Mouse (Mus musculus) forebrain, embryonic 12.5 days (tissue): ENCODE data around the gene Gm20716. TPM values are rescaled to one million over a fixed set of nuclear protein-coding genes. Genes with fewer than 3 reads are reported as not detected.
A peak's percentile ranks its signal among the peaks of the same experiment; 100 is the strongest.

ENCODE experiments used
- ATAC-seq: fragments of 200-750 bp; cut with Nextera tagmentation; 2 replicates; pipeline ENCODE4 v1.8.0; 2017; ENCODE audit warnings: moderate TSS enrichment; ENCODE audit not compliant: low FRiP score
- H3K27ac ChIP-seq: fragments of 300-500 bp; sonication (generic); 2 replicates; pipeline ENCODE4 v1.5.1; 2016; ENCODE audit warnings: mild to moderate bottlenecking
- H3K27me3 ChIP-seq: fragments of 300-500 bp; sonication (generic); 2 replicates; pipeline ENCODE4 v1.6.1; 2016; ENCODE audit warnings: mild to moderate bottlenecking
- H3K36me3 ChIP-seq: fragments of 300-500 bp; sonication (generic); replicated peaks from 2 replicates; pipeline ENCODE4 v1.6.1; 2016; ENCODE audit warnings: mild to moderate bottlenecking
- H3K4me1 ChIP-seq: fragments of 300-500 bp; sonication (generic); 2 replicates; pipeline ENCODE4 v1.6.1; 2016
- H3K4me2 ChIP-seq: fragments of 300-500 bp; sonication (generic); 2 replicates; pipeline ENCODE4 v1.6.1; 2016; ENCODE audit warnings: mild to moderate bottlenecking, moderate library complexity
- H3K4me3 ChIP-seq: fragments of 300-500 bp; sonication (generic); replicated peaks from 2 replicates; pipeline ENCODE4 v1.5.1; 2016; ENCODE audit warnings: mild to moderate bottlenecking
- H3K9ac ChIP-seq: fragments of 300-500 bp; sonication (generic); 2 replicates; pipeline ENCODE4 v1.6.1; 2016; ENCODE audit warnings: mild to moderate bottlenecking
- H3K9me3 ChIP-seq: fragments of 300-500 bp; sonication (generic); 2 replicates; pipeline ENCODE4 v1.6.1; 2016
- WGBS: fragments of 180-500 bp; shearing (Covaris S2); methylation state at CpG from one replicate; pipeline ENCODE4 v1.1.7; 2016; 5-methylcytosine and 5-hydroxymethylcytosine counted together
- polyA plus RNA-seq: library from polyadenylated mRNA; unstranded; fragments of >200 nt; fragmentation: Nextera tagmentation; extraction: Ambion mirVana; gene quantifications from 2 replicates; pipeline ENCODE4 v1.2.1, GENCODE M21; 2016

The Gm20716 gene
- polyA plus RNA-seq, 1 experiment from 2014 or later, result 24.6 TPM

- no peak overlapping the region for H3K9ac ChIP-seq
- 25% methylated on average over 2 of the region's 2 CpGs for WGBS
- H3K4me1 ChIP-seq, result peaks cover 6% of the 10 kb centered on the region; the same call in 1 of the 2 replicates
- peaks cover 22% of the 10 kb centered on the region for H3K27me3 ChIP-seq
- H3K9me3 ChIP-seq, result no peaks in the 10 kb centered on the region
- no peak overlapping the region for H3K4me2 ChIP-seq
- H3K36me3 ChIP-seq, result no peaks in the 10 kb centered on the region
- H3K27ac ChIP-seq, result no peak overlapping the region
- ATAC-seq, result no peak
- no peak overlapping the region for H3K4me3 ChIP-seq
Observed at GRCm38 (mm10) chr2:168248856-168249245, 18.7 kb upstream of the Gm20716 start.

GRCm38 (mm10) chr2:168248167-168248855, 18.1 kb upstream of the Gm20716 start:
- WGBS, result 75% methylated on average over 8 of the region's 8 CpGs
- peaks cover 24% of the 10 kb centered on the region for H3K27me3 ChIP-seq
- H3K4me3 ChIP-seq, result no peak overlapping the region
- peaks cover 6% of the 10 kb centered on the region; the same call in 1 of the 2 replicates for H3K4me1 ChIP-seq
- no peak overlapping the region for H3K4me2 ChIP-seq
- no peaks in the 10 kb centered on the region for H3K9me3 ChIP-seq
- no peak for ATAC-seq
- H3K9ac ChIP-seq, result no peak overlapping the region
- H3K27ac ChIP-seq, result peak overlapping the region; percentile 50
- no peaks in the 10 kb centered on the region for H3K36me3 ChIP-seq

- H3K4me3 ChIP-seq, result no peak overlapping the region
- no peaks in the 10 kb centered on the region for H3K36me3 ChIP-seq
- no peak overlapping the region for H3K9ac ChIP-seq
- no peaks in the 10 kb centered on the region for H3K9me3 ChIP-seq
- ATAC-seq, result no peak
- no peak overlapping the region for H3K4me2 ChIP-seq
- peaks cover 15% of the 10 kb centered on the region; the same call in 1 of the 2 replicates for H3K27me3 ChIP-seq
- no peaks in the 10 kb centered on the region for H3K4me1 ChIP-seq
- 37% methylated on average over 8 of the region's 8 CpGs for WGBS
- no peak overlapping the region for H3K27ac ChIP-seq
Observed at GRCm38 (mm10) chr2:168245571-168245970, 15.4 kb upstream of the Gm20716 start.

GRCm38 (mm10) chr2:168243278-168243677, 13.1 kb upstream of the Gm20716 start:
- no peak overlapping the region for H3K9ac ChIP-seq
- H3K9me3 ChIP-seq, result no peaks in the 10 kb centered on the region
- no peak overlapping the region for H3K27ac ChIP-seq
- H3K4me3 ChIP-seq, result no peak overlapping the region
- no peak for ATAC-seq
- H3K4me2 ChIP-seq, result no peak overlapping the region
- WGBS, result 78% methylated on average over 4 of the region's 4 CpGs
- H3K36me3 ChIP-seq, result no peaks in the 10 kb centered on the region
- peaks cover 14% of the 10 kb centered on the region; the same call in 1 of the 2 replicates for H3K27me3 ChIP-seq
- H3K4me1 ChIP-seq, result no peaks in the 10 kb centered on the region

GRCm38 (mm10) chr2:168242841-168243240, 12.7 kb upstream of the Gm20716 start:
- H3K4me1 ChIP-seq, result no peaks in the 10 kb centered on the region
- no peak overlapping the region for H3K4me3 ChIP-seq
- H3K27ac ChIP-seq, result no peak overlapping the region
- no peaks in the 10 kb centered on the region for H3K36me3 ChIP-seq
- no peak overlapping the region for H3K9ac ChIP-seq
- H3K4me2 ChIP-seq, result no peak overlapping the region
- ATAC-seq, result no peak
- H3K9me3 ChIP-seq, result no peaks in the 10 kb centered on the region
- H3K27me3 ChIP-seq, result peaks cover 14% of the 10 kb centered on the region; the same call in 1 of the 2 replicates

GRCm38 (mm10) chr2:168238335-168238734, 8.2 kb upstream of the Gm20716 start:
- Histone ChIP-seq H3K9me3 (no peaks in the 10 kb centered on the region), H3K36me3 (peaks cover 14% of the 10 kb centered on the region), H3K27ac (no peak overlapping the region), H3K9ac (no peak overlapping the region), H3K4me1 (no peaks in the 10 kb centered on the region), H3K4me2 (no peak overlapping the region), H3K27me3 (peaks cover 3% of the 10 kb centered on the region; the same call in 1 of the 2 replicates), H3K4me3 (no peak overlapping the region)
- WGBS, result 94% methylated on average over 4 of the region's 4 CpGs
- ATAC-seq, result no peak

GRCm38 (mm10) chr2:168233286-168233685, 3.1 kb upstream of the Gm20716 start:
- Histone ChIP-seq H3K36me3 (peaks cover 16% of the 10 kb centered on the region), H3K27ac (no peak overlapping the region), H3K4me3 (no peak overlapping the region), H3K4me1 (peaks cover 28% of the 10 kb centered on the region), H3K4me2 (no peak overlapping the region), H3K27me3 (no peaks in the 10 kb centered on the region), H3K9me3 (no peaks in the 10 kb centered on the region), H3K9ac (no peak overlapping the region)
- no peak for ATAC-seq
- WGBS, result 93% methylated on average over 5 of the region's 5 CpGs

- Histone ChIP-seq H3K4me1 (peaks cover 36% of the 10 kb centered on the region), H3K27me3 (no peaks in the 10 kb centered on the region), H3K4me2 (peak overlapping the region; percentile 98), H3K36me3 (peaks cover 21% of the 10 kb centered on the region), H3K9ac (peak overlapping the region; percentile 95), H3K9me3 (no peaks in the 10 kb centered on the region), H3K27ac (no peak overlapping the region), H3K4me3 (peak overlapping the region; percentile 100)
- no peak for ATAC-seq
- WGBS, result 69% methylated on average over 26 of the region's 33 CpGs
Observed at GRCm38 (mm10) chr2:168231471-168231829, 1.3 kb upstream of the Gm20716 start.

GRCm38 (mm10) chr2:168230773-168231470, 758 bp upstream of the Gm20716 start:
- peak overlapping the region; percentile 98 for H3K4me2 ChIP-seq
- WGBS, result 2% methylated on average over 82 of the region's 105 CpGs
- peak overlapping the region; percentile 85 for H3K27ac ChIP-seq
- H3K4me1 ChIP-seq, result peaks cover 36% of the 10 kb centered on the region
- peak overlapping the region; percentile 95 for H3K9ac ChIP-seq
- H3K36me3 ChIP-seq, result peaks cover 26% of the 10 kb centered on the region
- no peaks in the 10 kb centered on the region for H3K27me3 ChIP-seq
- peak; percentile 62 for ATAC-seq
- no peaks in the 10 kb centered on the region for H3K9me3 ChIP-seq
- peak overlapping the region; percentile 100 for H3K4me3 ChIP-seq

GRCm38 (mm10) chr2:168229116-168230025, 793 bp downstream of the Gm20716 start:
- Histone ChIP-seq H3K4me2 (peak overlapping the region; percentile 98), H3K9me3 (no peaks in the 10 kb centered on the region), H3K36me3 (peaks cover 37% of the 10 kb centered on the region), H3K4me3 (peak overlapping the region; percentile 100), H3K9ac (peak overlapping the region; percentile 95), H3K27me3 (no peaks in the 10 kb centered on the region), H3K4me1 (peaks cover 36% of the 10 kb centered on the region), H3K27ac (no peak overlapping the region)
- 22% methylated on average over 41 of the region's 41 CpGs for WGBS
- peak; percentile 25 for ATAC-seq

- no peaks in the 10 kb centered on the region for H3K27me3 ChIP-seq
- WGBS, result 92% methylated on average over 6 of the region's 6 CpGs
- no peak overlapping the region for H3K4me2 ChIP-seq
Observed at GRCm38 (mm10) chr2:168223326-168223725, 6.8 kb downstream of the Gm20716 start.

GRCm38 (mm10) chr2:168213788-168214397, 16.3 kb downstream of the Gm20716 start:
- Histone ChIP-seq H3K9ac (no peak overlapping the region), H3K27me3 (no peaks in the 10 kb centered on the region), H3K4me2 (no peak overlapping the region), H3K27ac (no peak overlapping the region), H3K36me3 (peaks cover 86% of the 10 kb centered on the region), H3K4me3 (no peak overlapping the region), H3K4me1 (no peaks in the 10 kb centered on the region), H3K9me3 (no peaks in the 10 kb centered on the region)
- ATAC-seq, result no peak
- WGBS, result 40% methylated on average over 5 of the region's 5 CpGs

More at GRCm38 (mm10) chr2:168223326-168223725, 6.8 kb downstream of the Gm20716 start:
- Histone ChIP-seq H3K4me1 (peaks cover 8% of the 10 kb centered on the region), H3K4me3 (no peak overlapping the region), H3K9me3 (no peaks in the 10 kb centered on the region), H3K9ac (no peak overlapping the region), H3K27ac (no peak overlapping the region), H3K36me3 (peaks cover 77% of the 10 kb centered on the region)
- no peak for ATAC-seq
